Mouse (Mus musculus) forebrain, embryonic 13.5 days (tissue): Measurements from ENCODE around the gene Man2a2. TPM values are rescaled to one million over a fixed set of nuclear protein-coding genes. Genes with fewer than 3 reads are reported as not detected.

Experiments
- ATAC-seq: fragments of 200-750 bp; cut with Nextera tagmentation; 2 replicates; pipeline ENCODE4 v1.8.0; 2017
- H3K27ac ChIP-seq: fragments of 300-500 bp; sonication (generic); 2 replicates; pipeline ENCODE4 v1.5.1; 2015; ENCODE audit warnings: inconsistent platforms, mild to moderate bottlenecking, moderate library complexity
- H3K27me3 ChIP-seq: fragments of 300-500 bp; sonication (generic); 2 replicates; pipeline ENCODE4 v1.6.1; 2015; ENCODE audit warnings: mild to moderate bottlenecking, inconsistent platforms
- H3K36me3 ChIP-seq: fragments of 300-500 bp; sonication (generic); 2 replicates; pipeline ENCODE4 v1.6.1; 2015; ENCODE audit warnings: mild to moderate bottlenecking, inconsistent platforms; ENCODE audit not compliant: poor library complexity, severe bottlenecking
- H3K4me1 ChIP-seq: fragments of 300-500 bp; sonication (generic); 2 replicates; pipeline ENCODE4 v1.6.1; 2015; ENCODE audit warnings: inconsistent platforms
- H3K4me2 ChIP-seq: fragments of 300-500 bp; sonication (generic); 2 replicates; pipeline ENCODE4 v1.6.1; 2015; ENCODE audit warnings: inconsistent platforms, mild to moderate bottlenecking, moderate library complexity
- H3K4me3 ChIP-seq: fragments of 300-500 bp; sonication (generic); 2 replicates; pipeline ENCODE4 v1.5.1; 2015; ENCODE audit warnings: mild to moderate bottlenecking, inconsistent platforms
- H3K9ac ChIP-seq: fragments of 300-500 bp; sonication (generic); 2 replicates; pipeline ENCODE4 v1.6.1; 2015; ENCODE audit warnings: mild to moderate bottlenecking, inconsistent platforms
- H3K9me3 ChIP-seq: fragments of 300-500 bp; sonication (generic); replicated peaks from 2 replicates; pipeline ENCODE4 v1.6.1; 2016; ENCODE audit warnings: inconsistent platforms
- WGBS: fragments of 180-500 bp; shearing (Covaris S2); methylation state at CpG from one replicate; pipeline ENCODE4 v1.1.7; 2015; 5-methylcytosine and 5-hydroxymethylcytosine counted together
- polyA plus RNA-seq: library from polyadenylated mRNA; unstranded; fragments of >200 nt; fragmentation: Nextera tagmentation; extraction: Ambion mirVana; gene quantifications from 2 replicates; pipeline ENCODE4 v1.2.1, GENCODE M21; 2015

Gene Man2a2
- polyA plus RNA-seq, result 15.5 and 16.8 TPM in 2 replicates

- peaks cover 25% of the 10 kb centered on the region for H3K36me3 ChIP-seq
- H3K9me3 ChIP-seq, result no peaks in the 10 kb centered on the region
- H3K4me3 ChIP-seq, result peak within 1 kb of the TSS; percentile 85
- under 1% methylated on average over 57 of the region's 86 CpGs for WGBS
- H3K27me3 ChIP-seq, result no peaks in the 10 kb centered on the region
- peaks cover 15% of the 10 kb centered on the region for H3K4me1 ChIP-seq
- peak within 1 kb of the TSS; percentile 74 for H3K27ac ChIP-seq
- ATAC-seq, result peak; percentile 82
- peak within 1 kb of the TSS; percentile 74 for H3K4me2 ChIP-seq
- H3K9ac ChIP-seq, result peak within 1 kb of the TSS; percentile 92
Observed at GRCm38 (mm10) chr7:80371041-80371751, at the start of gene Man2a2. Gene Man2a2 (minus strand): TSS chr7:80371375.

GRCm38 (mm10) chr7:80420586-80420985 is 49.4 kb upstream of the Man2a2 start:
- 85% methylated on average over 4 of the region's 4 CpGs for WGBS
- no peak for ATAC-seq
- H3K36me3 ChIP-seq, result no peaks in the 10 kb centered on the region
- no peak overlapping the region for H3K4me2 ChIP-seq
- no peak overlapping the region for H3K9ac ChIP-seq
- no peaks in the 10 kb centered on the region for H3K4me1 ChIP-seq
- no peak overlapping the region for H3K4me3 ChIP-seq
- H3K9me3 ChIP-seq, result no peaks in the 10 kb centered on the region
- no peaks in the 10 kb centered on the region for H3K27me3 ChIP-seq
- H3K27ac ChIP-seq, result no peak overlapping the region

- 71% methylated on average over 3 of the region's 3 CpGs for WGBS
- no peaks in the 10 kb centered on the region for H3K36me3 ChIP-seq
- ATAC-seq, result no peak
- no peak overlapping the region for H3K9ac ChIP-seq
- no peak overlapping the region for H3K27ac ChIP-seq
- H3K4me2 ChIP-seq, result no peak overlapping the region
- H3K4me1 ChIP-seq, result no peaks in the 10 kb centered on the region
- H3K27me3 ChIP-seq, result no peaks in the 10 kb centered on the region
- no peaks in the 10 kb centered on the region for H3K9me3 ChIP-seq
- no peak overlapping the region for H3K4me3 ChIP-seq
Observed at GRCm38 (mm10) chr7:80419278-80419677, 48.1 kb upstream of the Man2a2 start.

GRCm38 (mm10) chr7:80418036-80418435 is 46.9 kb upstream of the Man2a2 start:
- Histone ChIP-seq H3K9me3 (no peaks in the 10 kb centered on the region), H3K4me1 (no peaks in the 10 kb centered on the region), H3K4me3 (no peak overlapping the region), H3K27ac (no peak overlapping the region), H3K4me2 (no peak overlapping the region), H3K27me3 (no peaks in the 10 kb centered on the region), H3K36me3 (no peaks in the 10 kb centered on the region), H3K9ac (no peak overlapping the region)
- no peak for ATAC-seq
- WGBS, result 78% methylated on average over 3 of the region's 3 CpGs

GRCm38 (mm10) chr7:80417601-80418000 is 46.4 kb upstream of the Man2a2 start:
- H3K27ac ChIP-seq, result no peak overlapping the region
- no peaks in the 10 kb centered on the region for H3K36me3 ChIP-seq
- ATAC-seq, result no peak
- no peaks in the 10 kb centered on the region for H3K4me1 ChIP-seq
- H3K9me3 ChIP-seq, result no peaks in the 10 kb centered on the region
- H3K27me3 ChIP-seq, result no peaks in the 10 kb centered on the region
- no peak overlapping the region for H3K9ac ChIP-seq
- no peak overlapping the region for H3K4me3 ChIP-seq
- no peak overlapping the region for H3K4me2 ChIP-seq

- no peak overlapping the region for H3K9ac ChIP-seq
- no peaks in the 10 kb centered on the region for H3K27me3 ChIP-seq
- no peak for ATAC-seq
- H3K4me1 ChIP-seq, result no peaks in the 10 kb centered on the region
- no peaks in the 10 kb centered on the region for H3K9me3 ChIP-seq
- no peak overlapping the region for H3K4me3 ChIP-seq
- H3K36me3 ChIP-seq, result no peaks in the 10 kb centered on the region
- WGBS, result 93% methylated on average over 7 of the region's 7 CpGs
- H3K4me2 ChIP-seq, result no peak overlapping the region
- H3K27ac ChIP-seq, result no peak overlapping the region
Observed at GRCm38 (mm10) chr7:80416969-80417368, 45.8 kb upstream of the Man2a2 start.

GRCm38 (mm10) chr7:80414303-80414855 is 43.2 kb upstream of the Man2a2 start:
- H3K4me2 ChIP-seq, result no peak overlapping the region
- no peak overlapping the region for H3K9ac ChIP-seq
- H3K27me3 ChIP-seq, result no peaks in the 10 kb centered on the region
- no peak overlapping the region for H3K27ac ChIP-seq
- H3K4me3 ChIP-seq, result no peak overlapping the region
- 87% methylated on average over 7 of the region's 7 CpGs for WGBS
- H3K36me3 ChIP-seq, result no peaks in the 10 kb centered on the region
- no peaks in the 10 kb centered on the region for H3K4me1 ChIP-seq
- H3K9me3 ChIP-seq, result no peaks in the 10 kb centered on the region
- no peak for ATAC-seq

GRCm38 (mm10) chr7:80413512-80414302 is 42.5 kb upstream of the Man2a2 start:
- Histone ChIP-seq H3K4me2 (no peak overlapping the region), H3K4me1 (no peaks in the 10 kb centered on the region), H3K27me3 (no peaks in the 10 kb centered on the region), H3K36me3 (no peaks in the 10 kb centered on the region), H3K9me3 (no peaks in the 10 kb centered on the region), H3K9ac (no peak overlapping the region), H3K27ac (no peak overlapping the region), H3K4me3 (no peak overlapping the region)
- ATAC-seq, result no peak
- 75% methylated on average over 9 of the region's 9 CpGs for WGBS

- H3K36me3 ChIP-seq, result no peaks in the 10 kb centered on the region
- no peaks in the 10 kb centered on the region for H3K9me3 ChIP-seq
- no peak overlapping the region for H3K4me3 ChIP-seq
- ATAC-seq, result no peak
- H3K9ac ChIP-seq, result no peak overlapping the region
- no peak overlapping the region for H3K4me2 ChIP-seq
- WGBS, result 66% methylated on average over 5 of the region's 5 CpGs
- H3K27ac ChIP-seq, result no peak overlapping the region
- 0 out of 2 replicates have a peak, but pooled peaks cover 2% of the 10 kb centered on the region for H3K27me3 ChIP-seq
- no peaks in the 10 kb centered on the region for H3K4me1 ChIP-seq
Observed at GRCm38 (mm10) chr7:80412781-80413180, 41.6 kb upstream of the Man2a2 start.

- no peak overlapping the region for H3K9ac ChIP-seq
- H3K4me2 ChIP-seq, result no peak overlapping the region
- H3K4me1 ChIP-seq, result no peaks in the 10 kb centered on the region
- no peak overlapping the region for H3K4me3 ChIP-seq
- ATAC-seq, result no peak
- no peaks in the 10 kb centered on the region for H3K9me3 ChIP-seq
- no peaks in the 10 kb centered on the region for H3K36me3 ChIP-seq
- no peak overlapping the region for H3K27ac ChIP-seq
- H3K27me3 ChIP-seq, result 0 out of 2 replicates have a peak, but pooled peaks cover 5% of the 10 kb centered on the region
- WGBS, result 42% methylated on average over 10 of the region's 10 CpGs
Observed at GRCm38 (mm10) chr7:80412279-80412678, 41.1 kb upstream of the Man2a2 start.

- Histone ChIP-seq H3K4me1 (no peaks in the 10 kb centered on the region), H3K9ac (no peak overlapping the region), H3K9me3 (no peaks in the 10 kb centered on the region), H3K27me3 (peaks cover 12% of the 10 kb centered on the region), H3K36me3 (no peaks in the 10 kb centered on the region), H3K4me3 (no peak overlapping the region), H3K27ac (no peak overlapping the region; the same call in 1 of the 2 replicates), H3K4me2 (no peak overlapping the region)
- ATAC-seq, result no peak
- WGBS, result 74% methylated on average over 9 of the region's 9 CpGs
Observed at GRCm38 (mm10) chr7:80410380-80410779, 39.2 kb upstream of the Man2a2 start.

- Histone ChIP-seq H3K4me2 (no peak overlapping the region), H3K4me3 (no peak overlapping the region), H3K27ac (no peak overlapping the region), H3K27me3 (peaks cover 27% of the 10 kb centered on the region), H3K4me1 (peaks cover 7% of the 10 kb centered on the region; the same call in 1 of the 2 replicates), H3K9ac (no peak overlapping the region), H3K36me3 (no peaks in the 10 kb centered on the region), H3K9me3 (no peaks in the 10 kb centered on the region)
- ATAC-seq, result no peak
- WGBS, result 82% methylated on average over 9 of the region's 9 CpGs
Observed at GRCm38 (mm10) chr7:80407712-80408111, 36.5 kb upstream of the Man2a2 start.
